Mouse (Mus musculus) lung, embryonic 14.5 days (tissue): Measurements from ENCODE around the gene Usp6nl. TPM values are rescaled to one million over a fixed set of nuclear protein-coding genes. Genes with fewer than 3 reads are reported as not detected.
A peak's percentile ranks its signal among the peaks of the same experiment; 100 is the strongest.

Source experiments
- ATAC-seq: fragments of 200-750 bp; cut with Nextera tagmentation; 2 replicates; pipeline ENCODE4 v1.8.0; 2017; ENCODE audit warnings: mild to moderate bottlenecking, moderate TSS enrichment, moderate library complexity; ENCODE audit not compliant: insufficient read depth
- DNase-seq: peaks from one replicate; pipeline ENCODE4 v3.0.0-alpha.2; 2015
- H3K27ac ChIP-seq: fragments of 300-500 bp; sonication (generic); 2 replicates; pipeline ENCODE4 v1.5.1; 2014; ENCODE audit warnings: low read depth, mild to moderate bottlenecking, moderate library complexity
- H3K27me3 ChIP-seq: fragments of 300-500 bp; sonication (generic); 2 replicates; pipeline ENCODE4 v1.6.1; 2014; ENCODE audit warnings: low read length, control low read depth; ENCODE audit not compliant: insufficient read depth
- H3K36me3 ChIP-seq: fragments of 300-500 bp; sonication (generic); 2 replicates; pipeline ENCODE4 v1.6.1; 2014; ENCODE audit warnings: control low read depth; ENCODE audit not compliant: insufficient read depth
- H3K4me1 ChIP-seq: fragments of 300-500 bp; sonication (generic); 2 replicates; pipeline ENCODE4 v1.6.1; 2014; ENCODE audit warnings: antibody characterized with exemption, control low read depth; ENCODE audit not compliant: insufficient read depth
- H3K4me2 ChIP-seq: fragments of 300-500 bp; sonication (generic); 2 replicates; pipeline ENCODE4 v1.6.1; 2014; ENCODE audit warnings: mild to moderate bottlenecking
- H3K4me3 ChIP-seq: fragments of 300-500 bp; sonication (generic); 2 replicates; pipeline ENCODE4 v1.5.1; 2014; ENCODE audit warnings: low read depth, low read length
- H3K9ac ChIP-seq: fragments of 300-500 bp; sonication (generic); 2 replicates; pipeline ENCODE4 v1.6.1; 2014
- H3K9me3 ChIP-seq: fragments of 300-500 bp; sonication (generic); 2 replicates; pipeline ENCODE4 v1.6.1; 2016; ENCODE audit warnings: low read depth, low read length, control low read depth
- CTCF ChIP-seq: IDR thresholded peaks from 2 replicates; pipeline ENCODE4 v1.5.1; 2016; ENCODE audit warnings: antibody characterized with exemption, low read depth
- WGBS: fragments of 180-500 bp; shearing (Covaris S2); extraction: QIAGEN DNeasy Blood & Tissue Kit; methylation state at CpG from one replicate; pipeline ENCODE4 v1.1.7; 2014; 5-methylcytosine and 5-hydroxymethylcytosine counted together
- polyA plus RNA-seq: library from polyadenylated mRNA; unstranded; fragments of >200 nt; fragmentation: Nextera tagmentation; extraction: Ambion mirVana; gene quantifications from 2 replicates; pipeline ENCODE4 v1.2.1, GENCODE M21; 2014

The Usp6nl gene
- polyA plus RNA-seq, 1 experiment from 2014 or later, result 16.7 TPM

DNA sequence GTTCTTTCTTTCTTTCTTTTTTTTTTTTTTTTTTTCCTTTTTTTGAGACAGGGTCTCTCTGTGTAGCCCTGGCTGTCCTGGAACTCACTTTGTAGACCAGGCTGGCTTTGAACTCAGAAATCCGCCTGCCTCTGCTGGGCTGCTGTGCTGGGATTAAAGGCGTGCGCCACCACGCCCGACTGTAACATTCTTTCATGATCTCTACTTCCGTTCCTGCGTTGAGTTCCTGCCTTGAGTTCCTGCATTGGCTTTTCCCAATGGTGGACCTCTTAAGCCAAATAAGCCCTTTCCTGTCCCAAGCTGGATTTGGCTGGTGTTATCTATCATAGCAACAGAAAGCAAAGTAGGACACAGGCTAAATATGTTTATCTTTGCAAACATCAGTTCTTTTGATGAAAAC is 34.8 kb downstream of the Usp6nl start:
- no peak for ATAC-seq
- Histone ChIP-seq H3K36me3 (no peaks in the 10 kb centered on the region), H3K27ac (no peak overlapping the region), H3K27me3 (no peaks in the 10 kb centered on the region), H3K4me1 (peaks cover 12% of the 10 kb centered on the region; the same call in 1 of the 2 replicates), H3K9me3 (no peaks in the 10 kb centered on the region), H3K4me2 (no peak overlapping the region), H3K4me3 (no peak overlapping the region), H3K9ac (no peak overlapping the region)
- 94% methylated on average over 7 of the region's 7 CpGs for WGBS
- no peak for TF ChIP-seq CTCF
- DNase-seq, result no peak

GRCm38 (mm10) chr2:6359645-6360044 is 37.2 kb downstream of the Usp6nl start:
- Histone ChIP-seq H3K27me3 (no peaks in the 10 kb centered on the region), H3K27ac (peak overlapping the region; percentile 42; the same call in 1 of the 2 replicates), H3K4me3 (no peak overlapping the region), H3K4me2 (no peak overlapping the region), H3K9ac (no peak overlapping the region), H3K4me1 (peaks cover 9% of the 10 kb centered on the region; the same call in 1 of the 2 replicates), H3K9me3 (no peaks in the 10 kb centered on the region), H3K36me3 (no peaks in the 10 kb centered on the region)
- TF ChIP-seq CTCF, result no peak
- ATAC-seq (peak; percentile 29; the same call in 1 of the 2 replicates), DNase-seq (no peak)
- 55% methylated on average over 9 of the region's 9 CpGs for WGBS

- Histone ChIP-seq H3K27ac (no peak overlapping the region), H3K4me1 (peaks cover 13% of the 10 kb centered on the region; the same call in 1 of the 2 replicates), H3K9ac (no peak overlapping the region), H3K4me2 (peak overlapping the region; percentile 15; the same call in 1 of the 2 replicates), H3K36me3 (no peaks in the 10 kb centered on the region), H3K27me3 (no peaks in the 10 kb centered on the region), H3K9me3 (no peaks in the 10 kb centered on the region), H3K4me3 (no peak overlapping the region)
- 47% methylated on average over 13 of the region's 13 CpGs for WGBS
- DNase-seq (no peak), ATAC-seq (no peak)
- 0 out of 2 replicates have a peak, but pooled peaks have one; percentile 9 for TF ChIP-seq CTCF
Measured at GRCm38 (mm10) chr2:6363126-6363525, 40.7 kb downstream of the Usp6nl start.

DNA sequence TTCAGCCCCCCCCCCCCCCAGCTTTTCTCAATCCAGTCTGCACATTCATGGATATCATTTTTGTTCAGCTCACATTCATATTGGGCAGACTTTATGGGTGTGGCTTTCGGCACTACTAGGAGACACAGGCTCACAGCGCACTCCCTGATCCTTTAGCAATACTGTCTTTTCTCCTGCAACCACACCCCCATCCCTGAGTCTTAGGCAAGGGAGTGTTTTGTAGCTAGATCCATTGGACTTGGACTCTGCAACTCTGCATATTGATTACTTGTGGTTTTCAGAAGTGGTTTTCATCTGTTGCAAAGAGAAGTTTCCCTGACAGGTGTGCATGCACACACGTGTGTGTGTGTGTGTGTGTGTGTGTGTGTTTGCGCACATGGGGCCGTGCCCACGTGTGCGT is 41.5 kb downstream of the Usp6nl start:
- Histone ChIP-seq H3K27ac (no peak overlapping the region), H3K4me3 (no peak overlapping the region), H3K9ac (no peak overlapping the region), H3K36me3 (no peaks in the 10 kb centered on the region), H3K9me3 (no peaks in the 10 kb centered on the region), H3K4me2 (no peak overlapping the region), H3K4me1 (peaks cover 8% of the 10 kb centered on the region; the same call in 1 of the 2 replicates), H3K27me3 (no peaks in the 10 kb centered on the region)
- WGBS, result 89% methylated on average over 7 of the region's 7 CpGs
- no peak for ATAC-seq
- TF ChIP-seq CTCF, result no peak
- DNase-seq, result no peak

GRCm38 (mm10) chr2:6366521-6366928 is 44.1 kb downstream of the Usp6nl start:
- Histone ChIP-seq H3K27me3 (no peaks in the 10 kb centered on the region), H3K4me3 (no peak overlapping the region), H3K4me2 (no peak overlapping the region), H3K27ac (no peak overlapping the region), H3K9me3 (no peaks in the 10 kb centered on the region), H3K4me1 (peaks cover 18% of the 10 kb centered on the region), H3K9ac (no peak overlapping the region), H3K36me3 (no peaks in the 10 kb centered on the region)
- no peak for TF ChIP-seq CTCF
- WGBS, result 56% methylated on average over 9 of the region's 9 CpGs
- no peak for DNase-seq
- no peak for ATAC-seq

GRCm38 (mm10) chr2:6366973-6367372 is 44.5 kb downstream of the Usp6nl start:
- Histone ChIP-seq H3K27me3 (no peaks in the 10 kb centered on the region), H3K9ac (no peak overlapping the region), H3K9me3 (no peaks in the 10 kb centered on the region), H3K4me2 (no peak overlapping the region), H3K4me3 (no peak overlapping the region), H3K27ac (no peak overlapping the region), H3K4me1 (peaks cover 18% of the 10 kb centered on the region), H3K36me3 (no peaks in the 10 kb centered on the region)
- 70% methylated on average over 6 of the region's 6 CpGs for WGBS
- TF ChIP-seq CTCF, result no peak
- DNase-seq (no peak), ATAC-seq (no peak)

DNA sequence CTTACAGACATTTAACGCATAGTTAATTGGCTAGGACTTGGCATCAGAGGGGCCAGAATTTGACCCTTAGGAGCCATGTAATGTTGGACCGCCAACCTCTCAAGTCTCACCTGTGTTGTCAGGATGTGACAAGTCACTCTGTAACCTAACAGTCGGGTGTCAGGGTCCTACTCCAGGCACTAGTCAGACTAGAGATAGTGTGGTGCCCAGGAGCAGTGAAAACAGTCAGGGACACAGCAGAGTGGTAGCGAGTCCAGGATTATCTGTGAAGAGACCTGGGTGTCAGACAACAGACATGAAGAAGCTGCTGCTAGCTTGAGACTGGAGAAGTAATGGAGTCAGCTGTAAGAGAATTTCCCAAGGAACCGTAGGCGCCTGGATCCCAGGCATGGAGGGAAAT is 45.0 kb downstream of the Usp6nl start:
- 63% methylated on average over 6 of the region's 6 CpGs for WGBS
- H3K4me3 ChIP-seq, result no peak overlapping the region
- no peaks in the 10 kb centered on the region for H3K36me3 ChIP-seq
- no peak overlapping the region for H3K4me2 ChIP-seq
- H3K27ac ChIP-seq, result no peak overlapping the region
- no peaks in the 10 kb centered on the region for H3K27me3 ChIP-seq
- H3K9me3 ChIP-seq, result no peaks in the 10 kb centered on the region
- peak; percentile 57 for ATAC-seq
- H3K9ac ChIP-seq, result no peak overlapping the region
- H3K4me1 ChIP-seq, result peaks cover 18% of the 10 kb centered on the region
- TF ChIP-seq CTCF, result no peak
- DNase-seq, result no peak

- Histone ChIP-seq H3K36me3 (no peaks in the 10 kb centered on the region), H3K4me1 (peaks cover 20% of the 10 kb centered on the region), H3K4me2 (no peak overlapping the region), H3K9ac (no peak overlapping the region), H3K4me3 (no peak overlapping the region), H3K27ac (no peak overlapping the region), H3K9me3 (no peaks in the 10 kb centered on the region), H3K27me3 (no peaks in the 10 kb centered on the region)
- no peak for TF ChIP-seq CTCF
- DNase-seq, result no peak
- no peak for ATAC-seq
- 86% methylated on average over 14 of the region's 14 CpGs for WGBS
Measured at GRCm38 (mm10) chr2:6374216-6374615, 51.7 kb downstream of the Usp6nl start.
